ENCODE assay signal across 24 mouse cellular contexts in the genomic region with DNA sequence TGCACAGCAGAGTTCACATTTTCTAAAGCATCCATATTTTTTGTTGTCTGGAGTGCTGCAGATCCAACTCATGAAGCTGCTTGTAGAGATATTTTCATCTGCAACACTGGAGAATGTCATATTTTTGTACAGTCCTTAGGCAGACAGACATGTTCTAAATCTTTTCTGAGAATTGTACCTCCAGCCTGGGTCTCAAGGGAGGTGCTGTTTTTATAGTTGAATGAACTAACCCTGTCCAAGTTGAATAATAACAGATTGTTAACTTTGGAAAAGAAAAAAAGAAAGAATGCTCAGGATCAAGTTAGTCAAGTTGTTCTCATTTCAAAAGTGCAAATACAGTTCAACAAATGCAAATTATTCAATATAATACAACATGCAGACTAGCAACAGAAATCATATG.
"Had no signal": no experiment of that assay in that cellular context is flagged by ENCODE, and none has a peak within 500 bp of the region (broad histone marks: within the 10 kb centered on the region; RNA-seq: fewer than 3 reads in every experiment).

No protein-coding gene starts in this region.

- DNase-seq: gastrocnemius, postnatal 25 days; heart, adult 2 months; heart, postnatal 4 days; kidney, adult 11 months; kidney, adult 8-10 months; kidney, postnatal 10 days; kidney, postnatal 25 days; layer of hippocampus, adult 9-11 months; layer of hippocampus, postnatal 36 days; left cerebral cortex, postnatal 4 days; lung, adult 18-20 months had no signal

- H3K9ac ChIP-seq: heart, embryonic 13.5 days; heart, embryonic 15.5 days; hindbrain, embryonic 12.5 days; hindbrain, embryonic 14.5 days; kidney, embryonic 15.5 days; limb, embryonic 13.5 days; limb, embryonic 15.5 days; liver, embryonic 12.5 days; liver, embryonic 14.5 days had no signal

- H3K9me3 ChIP-seq: heart, embryonic 13.5 days; heart, embryonic 15.5 days; hindbrain, embryonic 10.5 days; hindbrain, embryonic 12.5 days; kidney, embryonic 15.5 days; limb, embryonic 13.5 days; limb, embryonic 15.5 days; liver, embryonic 12.5 days had no signal

- H3K4me1 ChIP-seq: heart, embryonic 13.5 days; heart, embryonic 15.5 days; hindbrain, embryonic 10.5 days; hindbrain, embryonic 12.5 days; kidney, embryonic 15.5 days; limb, embryonic 13.5 days; limb, embryonic 15.5 days; liver, embryonic 12.5 days had no signal

- H3K36me3 ChIP-seq: heart, embryonic 15.5 days; hindbrain, embryonic 12.5 days; limb, embryonic 15.5 days had no signal

- ATAC-seq: hindbrain, embryonic 16.5 days; intestine, embryonic 16.5 days; liver, embryonic 12.5 days had no signal

- H3K4me3 ChIP-seq: heart, adult 2 months; heart, embryonic 13.5 days; heart, embryonic 15.5 days; hindbrain, embryonic 10.5 days; hindbrain, embryonic 12.5 days; kidney, embryonic 15.5 days; limb, embryonic 13.5 days; limb, embryonic 15.5 days; liver, embryonic 12.5 days had no signal

- H3K27ac ChIP-seq: heart, embryonic 13.5 days; heart, embryonic 15.5 days; hindbrain, embryonic 10.5 days; hindbrain, embryonic 12.5 days; hindbrain, embryonic 14.5 days; kidney, embryonic 15.5 days; limb, embryonic 13.5 days; limb, embryonic 15.5 days; liver, embryonic 12.5 days; liver, embryonic 14.5 days had no signal

- H3K27me3 ChIP-seq: heart, embryonic 13.5 days; heart, embryonic 15.5 days; hindbrain, embryonic 12.5 days; kidney, embryonic 15.5 days; limb, embryonic 13.5 days; limb, embryonic 15.5 days; liver, embryonic 12.5 days had no signal

- H3K4me2 ChIP-seq: heart, embryonic 11.5 days; heart, embryonic 13.5 days; heart, embryonic 15.5 days; hindbrain, embryonic 12.5 days; hindbrain, embryonic 14.5 days; kidney, embryonic 15.5 days; limb, embryonic 13.5 days; limb, embryonic 15.5 days; liver, embryonic 12.5 days had no signal
